Mouse (Mus musculus) cerebellum, postnatal 10 days (tissue): ENCODE data around the gene Lsamp.

ENCODE experiments used
- DNase-seq, 2 experiments: peaks; one replicate each; pipeline ENCODE4 v3.0.0; 2021; ENCODE audit warnings: mixed read lengths in 2 of 2

Lsamp gene

GRCm38 (mm10) chr16:41790016-41790415 lies 1805.9 kb downstream of the Lsamp start:
- DNase-seq: peak; percentile 52 to 69

- peak; percentile 49 to 50 for DNase-seq
Measured at GRCm38 (mm10) chr16:41820369-41820768, 1836.2 kb downstream of the Lsamp start.

- peak; percentile 53 to 61 for DNase-seq
Measured at GRCm38 (mm10) chr16:41826899-41827604, 1842.9 kb downstream of the Lsamp start.

- no peak for DNase-seq
Measured at GRCm38 (mm10) chr16:41827605-41827948, 1843.4 kb downstream of the Lsamp start.

- DNase-seq: no peak
Measured at GRCm38 (mm10) chr16:41834637-41835036, 1850.5 kb downstream of the Lsamp start.

- peak; percentile 19 to 63 for DNase-seq
Measured at GRCm38 (mm10) chr16:41835745-41836144, 1851.6 kb downstream of the Lsamp start.

- peak; percentile 17 to 24 for DNase-seq
Measured at GRCm38 (mm10) chr16:41839751-41840404, 1855.7 kb downstream of the Lsamp start.

GRCm38 (mm10) chr16:41846903-41847302 lies 1862.7 kb downstream of the Lsamp start:
- no peak for DNase-seq

- DNase-seq: peak; percentile 84
Measured at GRCm38 (mm10) chr16:41871917-41872593, 1887.9 kb downstream of the Lsamp start.

- peak; percentile 64 to 77 for DNase-seq
Measured at GRCm38 (mm10) chr16:41888546-41889165, 1904.5 kb downstream of the Lsamp start.

- DNase-seq: peak in 1 of 2 experiments; percentile 15
Measured at GRCm38 (mm10) chr16:41900783-41901182, 1916.6 kb downstream of the Lsamp start.

- DNase-seq: peak; percentile 84 to 87
Measured at GRCm38 (mm10) chr16:41903654-41904053, 1919.5 kb downstream of the Lsamp start.

GRCm38 (mm10) chr16:41912584-41913193 lies 1928.5 kb downstream of the Lsamp start:
- no peak for DNase-seq

GRCm38 (mm10) chr16:41913346-41913745 lies 1929.2 kb downstream of the Lsamp start:
- DNase-seq: no peak

GRCm38 (mm10) chr16:41916342-41916741 lies 1932.2 kb downstream of the Lsamp start:
- no peak for DNase-seq

- no peak for DNase-seq
Measured at GRCm38 (mm10) chr16:41917057-41917821, 1933.1 kb downstream of the Lsamp start.

- DNase-seq: peak in 1 of 2 experiments; percentile 22
Measured at GRCm38 (mm10) chr16:41929546-41929945, 1945.4 kb downstream of the Lsamp start.

GRCm38 (mm10) chr16:41935701-41936100 lies 1951.5 kb downstream of the Lsamp start:
- DNase-seq: no peak

- DNase-seq: no peak
Measured at GRCm38 (mm10) chr16:41936908-41937595, 1952.9 kb downstream of the Lsamp start.

- DNase-seq: no peak
Measured at GRCm38 (mm10) chr16:41937596-41937990, 1953.4 kb downstream of the Lsamp start.

GRCm38 (mm10) chr16:41938258-41938657 lies 1954.1 kb downstream of the Lsamp start:
- DNase-seq: no peak
